Mouse (Mus musculus): ENCODE results near the gene Plekhh2.

GRCm38 (mm10) chr17:84626276-84626856, 114.7 kb downstream of the Plekhh2 start, which contains the start of gene Dync2li1:
- TF ChIP-seq CTCF (IDR thresholded peaks at IDR 0.05; ENCODE audit: borderline replicate concordance, extremely low read depth, insufficient read depth, insufficient read length) (no peak), POLR2A (IDR thresholded peaks at IDR 0.05; ENCODE audit: borderline replicate concordance, extremely low read depth, insufficient read depth, insufficient read length, poor library complexity, severe bottlenecking) (0 out of 2 replicates have a peak, but pooled peaks have one; percentile 11)
